22 mouse cellular contexts compared by ENCODE assay signal in the genomic region with DNA sequence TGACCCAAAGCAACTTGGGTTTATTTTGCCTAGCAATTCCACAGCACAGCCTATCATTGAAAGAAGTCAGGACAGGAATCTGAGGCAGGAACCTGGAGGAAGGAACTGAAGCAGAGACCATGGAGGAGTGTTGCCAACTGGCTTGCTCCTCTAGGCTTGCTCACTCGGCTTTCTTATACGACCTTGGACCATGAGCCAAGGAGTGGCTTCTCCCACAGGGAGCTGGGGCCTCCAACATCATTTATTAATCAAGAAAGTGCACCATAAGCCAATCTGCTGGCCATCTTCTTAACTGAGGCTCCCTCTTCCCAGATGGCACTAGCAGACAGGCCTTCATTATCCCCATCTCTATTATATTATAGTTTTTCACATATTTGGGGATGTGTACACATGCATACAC.
"Had no signal": no experiment of that assay in that cellular context is flagged by ENCODE, and none has a peak within 500 bp of the region (broad histone marks: within the 10 kb centered on the region; RNA-seq: fewer than 3 reads in every experiment).

No protein-coding gene starts in this region.

- H3K4me3 ChIP-seq: heart, embryonic 10.5 days; heart, embryonic 12.5 days; heart, embryonic 13.5 days; heart, embryonic 15.5 days; hindbrain, embryonic 10.5 days; hindbrain, embryonic 12.5 days; hindbrain, embryonic 13.5 days; hindbrain, embryonic 15.5 days; intestine, embryonic 15.5 days; kidney, embryonic 15.5 days; layer of hippocampus, adult 2 months; left cerebral cortex, adult 2 months had no signal

- H3K4me1 ChIP-seq: hindbrain, embryonic 10.5 days; hindbrain, embryonic 12.5 days; hindbrain, embryonic 13.5 days; hindbrain, embryonic 15.5 days; intestine, embryonic 15.5 days had no signal

- H3K36me3 ChIP-seq: heart, embryonic 10.5 days; heart, embryonic 12.5 days; heart, embryonic 13.5 days; heart, embryonic 15.5 days; hindbrain, embryonic 10.5 days; hindbrain, embryonic 12.5 days; hindbrain, embryonic 13.5 days; hindbrain, embryonic 15.5 days; intestine, embryonic 15.5 days; kidney, embryonic 15.5 days had no signal

- H3K27me3 ChIP-seq: heart, embryonic 12.5 days; heart, embryonic 13.5 days; heart, embryonic 15.5 days; hindbrain, embryonic 12.5 days; hindbrain, embryonic 13.5 days; hindbrain, embryonic 15.5 days; intestine, embryonic 15.5 days; kidney, embryonic 15.5 days had no signal

- H3K27ac ChIP-seq: heart, embryonic 10.5 days; heart, embryonic 13.5 days; heart, embryonic 15.5 days; hindbrain, embryonic 10.5 days; hindbrain, embryonic 12.5 days; hindbrain, embryonic 13.5 days; hindbrain, embryonic 14.5 days; hindbrain, embryonic 15.5 days; hindbrain, postnatal 0 days; intestine, embryonic 15.5 days; kidney, embryonic 15.5 days; kidney, postnatal 0 days; layer of hippocampus, adult 2 months; left cerebral cortex, adult 2 months had no signal

- DNase-seq: heart, postnatal 10 days; heart, postnatal 14 days; heart, postnatal 36 days; heart, postnatal 4 days; kidney, postnatal 4 days; layer of hippocampus, adult 9-11 months; layer of hippocampus, postnatal 36 days had no signal
